Mouse (Mus musculus) midbrain, embryonic 12.5 days (tissue): ENCODE results near the gene Snx9. TPM values are rescaled to one million over a fixed set of nuclear protein-coding genes. Genes with fewer than 3 reads are reported as not detected.

Experiments
- ATAC-seq: fragments of 200-750 bp; cut with Nextera tagmentation; 2 replicates; pipeline ENCODE4 v1.8.0; 2017; ENCODE audit warnings: low read depth, moderate TSS enrichment, moderate library complexity; ENCODE audit not compliant: low FRiP score
- H3K27ac ChIP-seq: fragments of 300-500 bp; sonication (generic); replicated peaks from 2 replicates; pipeline ENCODE4 v1.5.1; 2016; ENCODE audit warnings: mild to moderate bottlenecking
- H3K27me3 ChIP-seq: fragments of 300-500 bp; sonication (generic); 2 replicates; pipeline ENCODE4 v1.6.1; 2016; ENCODE audit warnings: mild to moderate bottlenecking
- H3K36me3 ChIP-seq: fragments of 300-500 bp; sonication (generic); 2 replicates; pipeline ENCODE4 v1.6.1; 2016
- H3K4me1 ChIP-seq: fragments of 300-500 bp; sonication (generic); 2 replicates; pipeline ENCODE4 v1.6.1; 2016
- H3K4me2 ChIP-seq: fragments of 300-500 bp; sonication (generic); replicated peaks from 2 replicates; pipeline ENCODE4 v1.6.1; 2016; ENCODE audit warnings: mild to moderate bottlenecking, moderate library complexity
- H3K4me3 ChIP-seq: fragments of 300-500 bp; sonication (generic); 2 replicates; pipeline ENCODE4 v1.5.1; 2016; ENCODE audit warnings: mild to moderate bottlenecking
- H3K9ac ChIP-seq: fragments of 300-500 bp; sonication (generic); replicated peaks from 2 replicates; pipeline ENCODE4 v1.6.1; 2016; ENCODE audit warnings: mild to moderate bottlenecking, moderate library complexity
- H3K9me3 ChIP-seq: fragments of 300-500 bp; sonication (generic); 2 replicates; pipeline ENCODE4 v1.6.1; 2016; ENCODE audit warnings: mild to moderate bottlenecking
- WGBS: fragments of 180-500 bp; shearing (Covaris S2); methylation state at CpG from one replicate; pipeline ENCODE4 v1.1.7; 2016; 5-methylcytosine and 5-hydroxymethylcytosine counted together
- polyA plus RNA-seq: library from polyadenylated mRNA; unstranded; fragments of >200 nt; fragmentation: Nextera tagmentation; extraction: Ambion mirVana; gene quantifications from 2 replicates; pipeline ENCODE4 v1.2.1, GENCODE M21; 2016

The Snx9 gene
- polyA plus RNA-seq, 1 experiment from 2014 or later: 16.3 TPM

DNA sequence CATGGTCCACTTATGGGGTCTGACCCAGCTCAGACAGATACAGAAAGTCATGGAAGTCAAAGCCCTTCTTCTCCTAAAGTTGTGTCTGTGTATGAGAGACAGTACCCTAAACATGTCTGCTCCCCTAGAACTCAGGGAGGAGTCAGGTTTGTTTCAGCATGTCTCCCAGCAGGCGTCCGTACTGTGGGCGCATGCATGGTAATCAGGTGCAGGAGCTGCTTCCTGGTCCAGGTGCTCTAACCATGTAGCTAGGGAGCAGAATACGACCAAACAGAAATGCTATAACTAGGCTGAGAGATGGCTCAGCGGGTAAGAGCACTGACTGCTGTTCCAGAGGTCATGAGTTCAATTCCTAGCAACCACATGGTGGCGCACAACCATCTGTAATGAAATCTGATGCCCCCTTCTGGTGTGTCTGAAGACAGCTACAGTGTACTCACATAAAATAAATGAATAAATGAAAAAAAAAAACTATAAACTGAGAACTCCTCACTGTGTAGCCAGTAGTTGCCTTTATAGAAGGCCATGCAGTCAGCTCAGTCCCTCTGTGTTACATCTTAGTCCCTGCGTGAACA lies 52.5 kb downstream of the Snx9 start:
- WGBS: 74% methylated on average over 7 of the region's 7 CpGs
- Histone ChIP-seq H3K4me1 (peaks cover 6% of the 10 kb centered on the region), H3K4me3 (no peak overlapping the region), H3K27ac (no peak overlapping the region), H3K9me3 (no peaks in the 10 kb centered on the region), H3K36me3 (no peaks in the 10 kb centered on the region), H3K27me3 (no peaks in the 10 kb centered on the region), H3K4me2 (no peak overlapping the region), H3K9ac (no peak overlapping the region)
- ATAC-seq: no peak

DNA sequence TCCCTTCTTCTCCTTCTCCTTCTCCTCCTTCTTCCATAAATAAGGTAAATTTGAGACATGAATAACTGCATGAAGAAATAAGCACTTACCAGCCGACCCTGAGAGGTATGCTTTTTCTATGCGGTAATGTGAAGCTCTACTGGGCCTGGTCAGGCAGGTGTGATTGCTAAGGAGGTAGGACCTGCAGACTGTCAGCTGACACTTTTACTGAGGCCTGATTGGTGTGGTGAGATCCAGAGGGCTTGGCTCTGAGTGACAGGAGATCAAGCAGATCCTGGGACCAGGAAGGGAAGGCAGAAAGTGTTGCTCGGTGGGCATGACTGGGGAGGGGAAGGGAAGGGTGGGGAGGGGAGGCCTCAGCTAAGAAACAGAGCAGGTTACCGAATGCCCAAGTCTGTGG lies 54.9 kb downstream of the Snx9 start:
- H3K27me3 ChIP-seq: no peaks in the 10 kb centered on the region
- H3K4me2 ChIP-seq: no peak overlapping the region
- H3K4me1 ChIP-seq: peaks cover 6% of the 10 kb centered on the region
- no peak overlapping the region for H3K9ac ChIP-seq
- H3K36me3 ChIP-seq: peaks cover 9% of the 10 kb centered on the region; the same call in 1 of the 2 replicates
- 73% methylated on average over 4 of the region's 4 CpGs for WGBS
- ATAC-seq: no peak
- H3K9me3 ChIP-seq: no peaks in the 10 kb centered on the region
- H3K27ac ChIP-seq: no peak overlapping the region
- no peak overlapping the region for H3K4me3 ChIP-seq

DNA sequence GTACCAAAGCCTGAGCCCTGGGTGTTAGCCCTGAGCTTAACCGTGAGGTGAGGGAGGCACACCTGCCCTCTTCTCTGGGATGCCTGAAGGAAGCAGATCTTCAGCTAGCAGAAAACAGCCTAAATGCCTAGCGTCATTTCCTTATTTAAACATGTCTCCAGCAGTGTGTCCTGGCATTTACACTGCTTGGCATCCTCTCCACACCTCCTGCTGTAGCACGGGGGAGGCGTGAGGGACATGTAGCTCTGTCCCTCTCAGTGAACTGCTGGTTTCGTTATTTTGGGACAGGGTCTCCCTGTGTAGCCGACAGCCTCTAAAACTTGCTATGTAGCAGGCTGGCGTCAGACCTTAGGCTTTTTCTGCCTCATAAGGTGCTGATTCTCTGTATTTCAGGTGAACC lies 55.5 kb downstream of the Snx9 start:
- no peak for ATAC-seq
- Histone ChIP-seq H3K4me3 (no peak overlapping the region), H3K27ac (no peak overlapping the region), H3K9ac (no peak overlapping the region), H3K36me3 (peaks cover 9% of the 10 kb centered on the region; the same call in 1 of the 2 replicates), H3K4me2 (no peak overlapping the region), H3K4me1 (peaks cover 6% of the 10 kb centered on the region), H3K27me3 (no peaks in the 10 kb centered on the region), H3K9me3 (no peaks in the 10 kb centered on the region)
- WGBS: 94% methylated on average over 7 of the region's 7 CpGs

DNA sequence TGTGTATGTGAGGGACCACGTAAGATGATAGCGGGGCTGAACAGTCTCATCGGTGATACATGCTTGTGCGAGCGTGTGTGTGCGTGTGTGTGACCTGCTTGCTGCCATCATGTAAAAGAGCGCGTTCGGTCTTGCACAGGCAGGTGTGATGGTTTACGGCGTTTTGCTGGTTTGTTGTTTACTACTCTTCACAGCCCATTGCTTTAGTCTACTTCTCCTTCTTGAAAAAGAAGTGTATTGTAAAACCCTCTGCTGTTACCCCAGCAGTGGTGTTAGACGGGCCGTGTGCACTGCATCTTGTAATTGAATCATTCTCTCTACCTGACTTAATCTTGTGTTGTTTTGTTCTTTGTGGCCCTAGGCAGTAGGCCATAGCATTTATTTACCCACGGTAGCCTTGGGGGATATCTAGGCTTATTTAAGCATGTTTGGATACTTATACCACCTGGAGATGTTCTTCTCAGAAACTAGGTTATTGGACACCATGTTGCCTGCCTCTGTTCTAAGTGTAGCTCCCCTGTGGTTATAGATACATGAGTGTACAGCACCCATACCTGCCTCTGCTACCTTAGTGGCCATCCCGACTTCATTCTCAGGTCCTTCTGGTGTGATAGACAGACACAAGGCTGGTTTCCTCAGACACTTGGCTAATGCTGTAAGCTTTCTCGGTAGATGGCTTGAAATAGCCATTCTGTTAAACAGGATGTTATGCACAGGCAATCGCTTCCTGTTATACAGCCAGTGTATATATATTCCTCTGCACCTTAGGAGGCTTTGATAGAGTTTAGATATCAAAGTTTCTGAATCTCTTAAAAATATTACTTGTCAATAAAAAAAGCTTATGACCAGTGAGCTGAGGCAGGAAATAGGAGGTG lies 56.4 kb downstream of the Snx9 start:
- Histone ChIP-seq H3K27ac (no peak overlapping the region), H3K9me3 (no peaks in the 10 kb centered on the region), H3K4me3 (no peak overlapping the region), H3K4me1 (peaks cover 6% of the 10 kb centered on the region), H3K27me3 (no peaks in the 10 kb centered on the region), H3K36me3 (peaks cover 14% of the 10 kb centered on the region), H3K9ac (no peak overlapping the region), H3K4me2 (no peak overlapping the region)
- ATAC-seq: no peak
- WGBS: 93% methylated on average over 17 of the region's 17 CpGs

DNA sequence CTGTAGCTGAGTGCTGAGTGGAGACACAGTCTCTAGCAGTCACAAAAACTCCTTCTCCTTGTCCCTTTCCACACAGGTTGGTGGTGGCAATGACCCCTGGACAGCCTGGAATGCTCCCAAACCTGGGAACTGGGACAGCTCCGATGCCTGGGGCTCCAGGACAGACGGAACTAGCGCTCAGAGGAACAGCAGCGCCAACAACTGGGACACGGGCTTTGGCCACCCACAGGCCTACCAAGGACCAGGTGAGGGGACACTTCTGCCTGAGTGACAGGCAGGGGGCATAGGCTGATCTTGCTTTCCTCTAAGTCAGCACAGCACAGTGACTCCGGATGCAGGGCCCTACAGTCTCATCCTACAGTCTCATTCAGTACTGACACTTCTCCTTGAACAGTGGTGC lies 58.1 kb downstream of the Snx9 start:
- no peak overlapping the region for H3K27ac ChIP-seq
- H3K4me3 ChIP-seq: no peak overlapping the region
- H3K4me1 ChIP-seq: no peaks in the 10 kb centered on the region
- WGBS: 94% methylated on average over 6 of the region's 6 CpGs
- no peak overlapping the region for H3K4me2 ChIP-seq
- no peak for ATAC-seq
- H3K36me3 ChIP-seq: peaks cover 14% of the 10 kb centered on the region
- H3K9me3 ChIP-seq: no peaks in the 10 kb centered on the region
- H3K27me3 ChIP-seq: no peaks in the 10 kb centered on the region
- H3K9ac ChIP-seq: no peak overlapping the region

DNA sequence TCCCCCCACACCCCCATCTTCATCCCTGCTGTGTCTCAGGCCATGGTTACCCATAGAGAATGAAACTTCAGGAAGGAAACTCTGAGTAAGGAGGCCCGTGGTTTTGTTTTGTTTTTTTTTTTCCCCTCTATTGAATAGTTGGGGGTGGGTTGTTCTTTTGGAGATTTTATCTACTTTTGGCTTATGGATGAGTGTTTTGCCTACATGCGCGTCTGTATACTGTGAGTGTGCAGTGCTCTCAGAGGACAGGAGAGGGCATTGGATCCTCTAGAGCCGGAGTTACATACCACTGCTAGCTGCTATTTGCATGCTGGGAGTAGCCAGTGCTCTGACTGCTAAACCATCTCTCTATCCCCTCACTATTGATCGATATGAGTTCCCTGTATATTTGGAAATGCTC lies 60.3 kb downstream of the Snx9 start:
- WGBS: 83% methylated on average over 5 of the region's 5 CpGs
- H3K4me1 ChIP-seq: no peaks in the 10 kb centered on the region
- peaks cover 14% of the 10 kb centered on the region for H3K36me3 ChIP-seq
- H3K27me3 ChIP-seq: no peaks in the 10 kb centered on the region
- no peak for ATAC-seq
- H3K9ac ChIP-seq: no peak overlapping the region
- no peak overlapping the region for H3K27ac ChIP-seq
- H3K4me3 ChIP-seq: no peak overlapping the region
- H3K9me3 ChIP-seq: no peaks in the 10 kb centered on the region
- no peak overlapping the region for H3K4me2 ChIP-seq

DNA sequence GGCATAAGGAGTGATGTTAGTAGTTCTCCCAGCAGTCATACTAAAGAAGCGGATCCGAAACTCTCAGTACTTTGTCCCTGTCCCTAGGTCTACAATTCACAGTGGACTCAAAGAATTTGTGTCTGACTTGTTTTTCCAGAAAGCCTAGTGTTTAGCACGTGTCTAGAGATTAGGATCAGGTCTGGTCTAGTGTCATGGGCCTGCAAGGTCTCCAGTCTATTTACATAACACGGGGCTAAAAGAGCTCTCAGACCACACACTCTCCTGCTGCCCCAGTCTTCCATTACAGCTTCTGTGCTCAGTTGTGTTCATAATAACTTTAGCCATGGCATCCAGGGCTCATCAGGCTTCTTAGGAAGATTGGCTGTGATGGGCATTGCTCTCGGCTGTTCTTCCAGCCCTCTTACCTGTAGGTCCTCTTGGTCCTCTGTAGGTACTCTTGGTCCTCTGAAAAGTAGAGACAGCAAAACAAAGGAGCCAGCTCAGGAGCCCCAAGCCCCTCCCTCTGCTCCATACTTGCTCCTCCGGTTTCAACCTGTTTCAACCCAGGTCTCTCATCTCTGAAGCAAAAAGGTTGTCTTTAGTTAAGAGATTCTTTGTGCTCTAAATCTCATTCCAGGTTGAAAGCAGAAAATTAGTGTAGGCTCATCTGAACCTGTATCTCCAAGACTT lies 62.6 kb downstream of the Snx9 start:
- Histone ChIP-seq H3K27me3 (no peaks in the 10 kb centered on the region), H3K9me3 (no peaks in the 10 kb centered on the region), H3K36me3 (peaks cover 14% of the 10 kb centered on the region), H3K27ac (no peak overlapping the region), H3K4me1 (no peaks in the 10 kb centered on the region), H3K9ac (no peak overlapping the region), H3K4me3 (no peak overlapping the region), H3K4me2 (no peak overlapping the region)
- WGBS: 81% methylated on average over 6 of the region's 6 CpGs
- no peak for ATAC-seq

DNA sequence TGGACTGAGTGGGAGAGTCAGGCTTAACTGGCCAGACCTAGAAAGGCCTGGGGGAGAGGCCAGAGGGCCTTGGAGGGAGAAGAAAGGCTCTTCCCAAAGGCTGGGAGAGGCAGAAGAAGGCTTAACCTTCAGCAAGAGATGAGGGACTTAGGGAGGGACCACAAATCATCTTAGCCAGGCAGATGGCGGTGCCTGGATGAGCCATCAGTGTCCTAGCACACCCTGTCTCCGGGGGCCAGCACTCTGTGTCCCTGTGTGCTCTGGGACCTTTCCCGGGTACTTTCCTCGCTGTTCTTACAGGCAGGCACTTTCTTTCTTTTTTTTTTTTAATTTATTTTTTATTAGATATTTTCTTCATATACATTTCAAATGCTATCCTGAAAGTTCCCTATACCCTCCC lies 68.6 kb downstream of the Snx9 start:
- no peaks in the 10 kb centered on the region for H3K9me3 ChIP-seq
- no peak for ATAC-seq
- 0 out of 2 replicates have a peak, but pooled peaks cover 4% of the 10 kb centered on the region for H3K36me3 ChIP-seq
- H3K9ac ChIP-seq: no peak overlapping the region
- no peak overlapping the region for H3K27ac ChIP-seq
- H3K4me3 ChIP-seq: no peak overlapping the region
- H3K4me1 ChIP-seq: no peaks in the 10 kb centered on the region
- H3K27me3 ChIP-seq: no peaks in the 10 kb centered on the region
- WGBS: 92% methylated on average over 4 of the region's 4 CpGs
- H3K4me2 ChIP-seq: no peak overlapping the region

DNA sequence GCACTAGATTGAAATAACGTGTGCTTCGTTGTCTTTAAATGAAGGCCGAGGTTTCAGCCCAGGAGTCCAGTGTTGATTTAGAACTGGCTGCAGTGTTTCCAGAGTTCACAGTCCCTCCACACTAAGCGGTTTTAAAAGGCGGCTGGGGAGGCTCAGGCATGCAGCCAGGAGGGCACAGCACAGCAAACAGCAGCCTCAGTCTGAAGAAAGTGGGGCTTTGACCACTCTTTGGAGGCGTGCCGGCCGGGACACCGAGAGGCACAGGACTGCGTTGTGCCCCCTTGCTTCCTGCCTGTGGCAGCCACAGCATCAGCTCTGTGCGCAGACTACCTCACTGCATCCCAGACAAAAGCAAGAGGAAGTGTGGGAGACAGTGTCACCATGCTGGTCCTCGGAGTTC lies 70.5 kb downstream of the Snx9 start:
- H3K9me3 ChIP-seq: no peaks in the 10 kb centered on the region
- H3K4me1 ChIP-seq: no peaks in the 10 kb centered on the region
- no peak overlapping the region for H3K9ac ChIP-seq
- ATAC-seq: no peak
- H3K27me3 ChIP-seq: no peaks in the 10 kb centered on the region
- no peak overlapping the region for H3K4me3 ChIP-seq
- no peak overlapping the region for H3K4me2 ChIP-seq
- 0 out of 2 replicates have a peak, but pooled peaks cover 4% of the 10 kb centered on the region for H3K36me3 ChIP-seq
- WGBS: 78% methylated on average over 12 of the region's 12 CpGs
- H3K27ac ChIP-seq: no peak overlapping the region

DNA sequence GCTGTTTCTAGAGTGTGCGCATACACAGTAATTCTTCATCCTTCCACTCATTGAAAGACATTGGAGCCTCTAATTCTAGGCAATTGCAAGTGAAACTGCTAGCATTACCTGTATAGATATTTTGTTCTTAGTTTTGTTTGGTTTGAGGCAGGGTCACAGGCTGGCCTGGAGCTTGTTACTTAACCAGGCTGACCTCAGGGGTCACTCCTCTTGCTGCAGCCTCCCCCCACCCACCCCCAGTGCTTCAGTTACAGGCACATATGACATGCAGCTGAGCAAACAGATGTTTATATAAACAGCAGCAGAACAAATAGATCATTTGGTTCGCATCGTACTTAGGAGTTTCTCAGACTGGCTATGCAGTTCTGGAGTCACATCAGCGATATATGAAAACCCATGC lies 71.7 kb downstream of the Snx9 start:
- H3K4me1 ChIP-seq: no peaks in the 10 kb centered on the region
- H3K36me3 ChIP-seq: 0 out of 2 replicates have a peak, but pooled peaks cover 4% of the 10 kb centered on the region
- H3K4me2 ChIP-seq: no peak overlapping the region
- no peaks in the 10 kb centered on the region for H3K9me3 ChIP-seq
- H3K27ac ChIP-seq: no peak overlapping the region
- H3K9ac ChIP-seq: no peak overlapping the region
- no peak overlapping the region for H3K4me3 ChIP-seq
- H3K27me3 ChIP-seq: no peaks in the 10 kb centered on the region
- no peak for ATAC-seq
- WGBS: 84% methylated on average over 4 of the region's 4 CpGs

DNA sequence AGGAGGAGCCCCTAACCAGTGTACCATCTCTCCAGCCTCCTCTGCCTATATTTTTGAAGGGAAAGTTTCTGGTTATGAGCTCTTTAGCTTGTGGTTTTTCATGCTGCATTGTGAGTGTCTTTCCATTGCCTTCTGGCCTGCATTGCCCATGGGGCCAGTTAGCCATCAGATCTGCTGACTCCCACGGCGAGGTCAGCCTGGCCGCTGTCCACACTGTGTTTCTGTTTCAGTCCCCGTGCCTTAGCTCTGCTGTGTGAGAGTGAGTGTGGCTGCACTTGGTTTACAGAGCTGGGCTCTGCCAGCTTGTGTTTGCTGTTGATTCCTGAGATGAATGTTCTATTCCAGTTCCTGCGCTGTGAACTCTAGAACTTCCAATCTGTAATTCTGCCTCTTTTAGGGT lies 73.1 kb downstream of the Snx9 start:
- no peak for ATAC-seq
- Histone ChIP-seq H3K9me3 (no peaks in the 10 kb centered on the region), H3K4me2 (no peak overlapping the region), H3K36me3 (peaks cover 14% of the 10 kb centered on the region), H3K4me3 (no peak overlapping the region), H3K9ac (no peak overlapping the region), H3K27ac (no peak overlapping the region), H3K4me1 (no peaks in the 10 kb centered on the region), H3K27me3 (no peaks in the 10 kb centered on the region)
- 82% methylated on average over 5 of the region's 5 CpGs for WGBS

DNA sequence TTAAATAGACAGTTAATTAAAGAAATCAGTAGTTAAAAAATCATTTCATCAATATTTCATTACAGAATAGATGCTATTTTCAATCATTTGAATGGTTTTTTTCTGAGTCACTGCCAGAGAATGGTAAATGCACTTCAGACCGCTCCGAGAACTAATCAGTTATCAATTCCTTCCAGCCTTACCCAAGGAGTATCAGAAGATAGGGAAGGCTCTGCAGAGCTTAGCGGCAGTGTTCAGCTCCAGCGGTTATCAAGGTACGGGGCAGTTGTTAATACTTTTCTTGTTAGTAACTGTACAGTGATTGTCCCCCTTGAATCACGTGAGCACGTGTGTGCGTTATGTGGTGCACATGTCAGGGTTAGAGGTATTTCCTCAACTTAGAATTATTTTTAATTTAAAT lies 80.8 kb downstream of the Snx9 start:
- no peak overlapping the region for H3K4me3 ChIP-seq
- no peak overlapping the region for H3K4me2 ChIP-seq
- H3K4me1 ChIP-seq: no peaks in the 10 kb centered on the region
- H3K27me3 ChIP-seq: no peaks in the 10 kb centered on the region
- H3K36me3 ChIP-seq: peaks cover 25% of the 10 kb centered on the region
- no peak for ATAC-seq
- H3K9ac ChIP-seq: no peak overlapping the region
- H3K9me3 ChIP-seq: no peaks in the 10 kb centered on the region
- WGBS: 91% methylated on average over 8 of the region's 8 CpGs
- no peak overlapping the region for H3K27ac ChIP-seq
